Mouse (Mus musculus) kidney, adult 11 months (tissue): Measurements from ENCODE around the gene Il24.

Experiments used
- DNase-seq: peaks from one replicate; pipeline ENCODE4 v3.0.0; 2022

Il24 gene

DNA sequence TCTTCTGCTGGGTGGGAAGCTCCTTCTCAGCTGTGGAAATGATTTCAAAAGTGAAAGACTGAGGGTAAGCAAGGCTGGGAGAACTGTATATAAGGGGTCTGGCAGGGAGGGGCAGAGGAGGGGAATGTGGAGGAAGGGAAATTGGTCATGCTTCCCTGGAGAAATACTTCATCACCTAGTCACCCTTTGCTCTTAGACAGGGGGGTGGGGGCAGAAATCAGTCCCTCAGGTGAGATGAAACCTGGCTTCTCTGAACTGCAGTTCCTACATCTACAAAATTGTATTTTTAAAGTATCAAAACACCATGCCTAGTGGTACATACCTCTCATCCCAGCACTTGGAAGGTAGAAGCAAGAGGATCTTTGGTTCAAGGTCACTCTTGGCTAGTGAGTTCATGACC, at the start of gene Il24:
Gene Il24 (minus strand): TSS at position 101 of the 400 bp plus-strand sequence.
- DNase-seq: no peak

DNA sequence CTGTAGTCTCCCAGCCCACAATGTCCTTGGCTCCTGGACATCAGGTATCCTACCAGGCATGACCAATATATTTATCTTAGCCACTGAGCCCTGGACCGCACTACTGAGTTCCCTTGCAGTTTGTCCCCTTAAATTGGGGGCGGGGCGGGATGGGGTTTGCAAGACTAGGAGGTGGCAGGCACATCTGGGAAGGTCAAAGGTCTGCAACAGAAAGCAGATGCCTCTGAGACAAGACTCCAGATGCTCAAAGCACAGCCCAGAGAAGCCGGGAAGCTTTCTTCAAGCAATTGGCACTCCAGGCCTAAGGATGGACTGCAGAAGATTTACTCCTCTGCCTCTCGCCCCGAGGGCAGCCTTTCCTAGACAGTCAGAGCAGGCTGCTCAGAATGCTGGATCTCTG, 49.1 kb upstream of the Il24 start:
- no peak for DNase-seq

DNA sequence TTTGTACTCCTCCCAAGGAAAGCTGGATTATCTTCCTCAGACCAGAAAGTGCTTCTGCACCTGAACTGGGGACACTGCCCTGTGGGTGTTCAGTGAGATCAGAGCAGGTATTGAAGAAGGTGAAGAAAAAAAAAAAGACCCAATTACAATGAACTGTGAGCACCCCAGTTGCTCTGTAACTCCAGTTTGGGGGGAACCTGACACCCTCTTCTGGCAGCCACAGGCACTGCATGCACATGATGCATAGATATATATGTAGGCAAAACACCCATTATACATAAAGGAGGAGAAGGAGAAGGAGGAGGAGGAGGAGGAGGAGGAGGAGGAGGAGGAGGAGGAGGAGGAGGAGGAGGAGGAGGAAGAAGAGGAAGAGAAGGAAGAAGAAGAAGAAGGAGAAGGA, 39.2 kb upstream of the Il24 start:
- DNase-seq: no peak

DNA sequence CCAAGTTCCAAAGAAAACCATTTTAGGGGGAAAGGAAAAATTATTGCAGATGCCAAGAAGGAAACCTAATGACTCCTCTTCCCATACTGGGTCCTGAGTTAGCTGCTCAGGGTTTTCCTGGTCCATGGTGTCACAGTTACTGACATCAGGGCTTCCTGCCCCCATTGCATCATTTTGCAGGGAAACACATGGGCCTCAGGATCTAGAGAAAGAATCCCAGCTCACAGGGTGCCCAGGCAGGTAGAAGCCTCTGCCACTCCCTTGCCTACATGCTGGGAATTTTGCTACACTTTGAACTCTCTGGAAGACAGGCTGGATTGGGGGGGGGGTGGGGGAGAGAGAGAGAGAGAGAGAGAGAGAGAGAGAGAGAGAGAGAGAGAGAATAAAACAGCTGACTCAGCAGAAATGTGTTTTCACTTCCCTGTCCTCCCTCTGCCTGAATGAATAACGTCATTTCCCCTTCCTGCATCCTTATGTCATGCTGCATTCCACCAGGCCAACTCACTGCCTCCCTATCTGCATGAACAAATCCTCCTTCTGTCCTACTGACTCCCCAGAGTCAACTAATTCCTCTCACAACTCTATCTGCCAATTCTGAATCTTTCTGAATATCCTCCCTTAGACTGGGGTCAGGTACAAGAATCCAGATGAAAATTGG, 31.2 kb upstream of the Il24 start:
- no peak for DNase-seq

DNA sequence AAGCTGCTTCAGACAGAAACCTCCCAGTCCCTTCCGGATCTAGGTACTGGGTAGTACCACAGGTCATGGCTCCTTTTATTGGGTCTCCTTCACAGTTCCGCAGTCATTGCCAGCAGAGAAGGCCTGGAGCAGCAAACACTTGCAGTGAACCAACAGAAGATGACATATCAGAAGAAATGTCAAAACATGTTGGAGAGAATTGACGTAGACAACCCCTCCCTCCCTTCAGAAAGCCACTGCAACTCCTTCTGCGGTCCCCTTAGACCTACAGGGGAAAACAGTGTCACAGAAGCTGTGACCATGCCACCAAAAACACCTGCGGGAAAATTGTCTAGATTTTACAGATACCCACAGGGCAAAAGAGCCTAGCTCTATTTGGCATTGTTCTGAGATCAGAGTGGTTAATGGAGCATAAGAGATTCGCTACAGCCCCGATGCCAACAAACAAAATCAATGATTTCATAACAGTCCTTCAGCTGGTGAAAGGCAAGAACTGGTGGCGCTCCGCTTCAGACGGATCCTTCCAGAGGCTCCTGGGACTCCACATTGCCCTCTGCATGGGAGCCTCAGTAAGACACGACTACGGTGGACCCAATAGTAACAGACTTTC, 24.3 kb upstream of the Il24 start, which contains the start of gene Il20:
Gene Il20 (minus strand): TSS at position 51 of the 610 bp plus-strand sequence.
- no peak for DNase-seq

DNA sequence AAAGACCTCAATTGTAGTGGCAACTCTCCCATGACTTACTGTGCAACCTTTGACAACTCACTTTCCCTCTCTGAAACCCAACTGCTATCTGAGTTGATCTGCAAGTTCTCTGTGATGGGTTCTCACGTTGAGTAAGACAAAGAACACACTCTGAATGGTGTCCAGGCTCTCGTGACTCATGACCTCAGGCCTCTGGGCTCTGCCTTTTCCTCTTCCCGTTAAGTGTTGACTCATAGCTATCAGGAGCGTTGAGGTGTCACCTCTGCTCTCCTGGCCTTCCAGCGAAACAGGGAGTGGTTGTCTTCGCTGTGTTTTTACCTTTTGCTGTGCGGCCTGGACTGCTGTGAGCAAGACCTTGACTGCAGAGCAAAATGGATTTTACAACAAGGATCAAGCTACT, 15.3 kb upstream of the Il24 start:
- DNase-seq: no peak

DNA sequence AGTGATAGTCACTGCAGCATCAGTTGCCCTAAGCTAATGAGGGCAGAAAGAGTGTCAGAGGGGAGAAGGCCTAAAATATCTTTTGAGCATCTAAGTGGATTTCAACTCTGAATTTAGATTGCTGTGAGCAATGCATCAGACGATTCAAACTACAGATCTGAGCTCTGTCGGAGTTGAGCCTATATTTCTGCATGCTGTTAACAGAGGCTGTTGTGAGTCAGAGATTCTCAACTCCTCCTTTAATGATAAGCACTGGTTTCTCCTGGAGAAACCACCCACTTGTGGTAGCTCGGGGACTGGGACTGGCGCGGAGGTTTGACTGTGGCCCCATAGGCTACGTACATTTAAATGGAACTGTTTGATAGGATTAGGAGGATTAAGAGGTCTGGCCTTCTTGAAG, 7.2 kb upstream of the Il24 start:
- DNase-seq: no peak

DNA sequence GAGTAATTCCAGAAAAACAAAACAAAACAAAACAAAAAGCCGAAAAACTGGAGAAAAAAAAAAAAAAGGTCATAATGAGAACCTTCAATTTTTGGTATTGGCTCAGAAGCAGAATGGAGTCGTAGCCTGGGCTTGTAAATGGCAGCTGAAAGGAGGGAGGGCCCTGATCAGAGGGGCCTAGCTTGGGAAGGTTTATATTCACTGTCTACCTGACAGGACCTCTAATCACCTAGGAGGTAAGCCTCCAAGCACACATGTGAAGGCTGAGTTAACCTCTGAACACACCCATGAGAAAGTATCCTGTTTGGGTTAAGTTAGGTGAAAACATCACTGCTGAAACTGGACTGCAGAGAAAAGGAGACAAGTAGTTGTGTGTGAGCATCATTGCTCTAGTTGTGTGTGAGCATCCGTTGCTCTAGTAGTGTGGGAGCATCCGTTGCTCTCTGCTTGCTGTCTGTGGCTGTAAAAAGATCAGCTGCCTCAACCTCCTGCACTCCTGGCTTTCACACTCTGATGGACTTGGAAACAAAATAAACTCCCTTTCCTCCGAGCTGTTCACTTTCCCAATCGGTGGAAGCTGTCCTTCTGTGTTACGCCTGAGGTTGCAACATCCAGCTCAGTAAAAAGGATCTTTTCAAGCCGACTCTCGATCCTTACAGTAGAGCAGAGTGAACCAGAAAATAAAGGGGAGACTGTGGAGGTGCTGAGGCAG, 6.2 kb upstream of the Il24 start:
- no peak for DNase-seq

DNA sequence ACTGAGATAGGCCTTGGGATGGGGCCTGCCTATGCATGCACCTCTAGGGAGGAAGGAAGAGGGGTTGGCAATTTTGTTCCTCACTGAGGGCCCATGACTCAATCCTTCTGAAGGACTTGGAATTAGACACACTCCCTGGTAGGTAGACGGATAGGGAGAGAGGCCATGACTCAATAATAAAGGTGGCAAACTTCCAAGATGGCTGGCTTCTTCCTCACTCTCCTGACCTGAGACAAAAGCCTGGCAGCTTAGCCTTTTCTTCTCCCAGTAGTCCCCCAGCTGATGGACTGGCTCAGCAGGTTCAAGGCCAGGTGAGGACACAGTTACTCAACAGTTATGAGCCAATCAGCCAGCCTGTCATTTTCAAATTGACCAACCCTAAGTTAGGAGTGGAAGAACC, 5.2 kb upstream of the Il24 start:
- DNase-seq: no peak

DNA sequence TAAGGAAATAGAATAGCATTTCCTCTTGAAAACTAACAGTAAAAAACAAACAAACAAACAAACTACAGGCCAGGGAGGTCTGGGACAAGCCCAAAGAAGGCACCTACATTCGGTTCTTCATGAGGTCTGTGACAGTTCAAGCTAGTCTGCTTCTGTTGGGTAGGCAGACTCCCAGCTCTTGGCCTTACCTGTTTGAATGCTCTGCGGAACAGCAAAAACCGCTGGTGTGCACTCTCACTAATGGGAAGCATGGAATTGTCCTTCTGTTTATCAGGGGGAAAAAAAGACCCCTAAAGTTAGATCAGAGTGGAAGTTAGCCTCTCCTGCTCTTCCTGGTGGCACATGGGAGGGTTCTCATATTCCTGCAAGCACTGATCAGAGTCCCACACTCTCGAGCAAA, 4.1 kb downstream of the Il24 start:
- no peak for DNase-seq

DNA sequence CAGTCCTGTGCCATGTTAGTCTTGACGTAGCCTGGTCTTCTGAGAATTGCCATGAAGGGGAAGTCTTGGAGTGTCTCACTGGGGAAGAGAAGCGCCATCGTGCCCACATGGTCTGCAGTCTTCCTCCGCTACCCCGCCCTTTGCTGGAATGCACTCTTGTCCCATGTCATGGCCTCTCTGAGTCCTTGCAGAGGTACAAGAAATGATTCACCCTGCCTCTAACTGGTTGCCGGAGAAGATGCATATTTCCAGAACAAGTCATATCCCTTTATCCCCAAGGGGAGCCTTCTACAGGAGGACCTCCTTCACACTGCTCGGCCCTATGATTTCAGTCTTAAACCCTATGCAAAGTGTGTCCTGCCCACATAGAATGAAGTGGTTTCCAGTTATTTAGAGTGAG, 7.3 kb downstream of the Il24 start:
- DNase-seq: no peak

DNA sequence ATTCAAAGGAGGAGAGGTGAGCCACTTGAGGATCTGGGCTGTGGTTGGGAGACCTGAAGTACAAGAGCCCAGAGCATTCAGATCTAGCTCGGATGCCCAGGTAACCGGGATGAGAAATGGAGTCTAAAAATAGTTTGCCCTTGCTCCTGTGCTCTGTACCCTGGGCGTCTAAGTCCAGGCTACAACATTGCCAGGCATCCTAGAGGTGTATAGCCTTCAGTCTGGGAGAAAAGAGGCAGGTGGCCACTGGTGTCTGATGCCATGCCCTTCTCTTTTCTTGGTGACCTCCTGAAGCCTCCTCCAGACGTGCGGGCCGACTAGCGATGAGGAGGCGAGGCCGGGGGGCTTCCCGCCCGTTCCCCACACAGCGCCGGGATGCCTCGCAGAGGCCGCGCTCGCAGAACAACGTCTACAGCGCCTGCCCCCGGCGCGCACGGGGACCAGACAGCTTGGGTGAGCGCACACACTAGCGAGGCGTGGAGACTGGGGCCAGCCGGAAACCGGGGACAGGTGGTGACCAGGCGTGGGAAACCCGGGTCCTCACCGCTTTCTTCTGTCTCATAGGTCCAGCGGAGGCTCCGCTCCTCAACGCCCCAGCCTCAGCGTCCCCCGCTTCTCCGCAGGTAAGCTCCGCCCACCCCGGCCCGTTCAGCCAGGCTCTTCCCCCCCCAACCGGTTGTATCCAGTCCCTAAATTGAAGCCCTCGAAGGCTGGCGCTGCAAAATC, 9.2 kb downstream of the Il24 start:
- peak; percentile 23 for DNase-seq

DNA sequence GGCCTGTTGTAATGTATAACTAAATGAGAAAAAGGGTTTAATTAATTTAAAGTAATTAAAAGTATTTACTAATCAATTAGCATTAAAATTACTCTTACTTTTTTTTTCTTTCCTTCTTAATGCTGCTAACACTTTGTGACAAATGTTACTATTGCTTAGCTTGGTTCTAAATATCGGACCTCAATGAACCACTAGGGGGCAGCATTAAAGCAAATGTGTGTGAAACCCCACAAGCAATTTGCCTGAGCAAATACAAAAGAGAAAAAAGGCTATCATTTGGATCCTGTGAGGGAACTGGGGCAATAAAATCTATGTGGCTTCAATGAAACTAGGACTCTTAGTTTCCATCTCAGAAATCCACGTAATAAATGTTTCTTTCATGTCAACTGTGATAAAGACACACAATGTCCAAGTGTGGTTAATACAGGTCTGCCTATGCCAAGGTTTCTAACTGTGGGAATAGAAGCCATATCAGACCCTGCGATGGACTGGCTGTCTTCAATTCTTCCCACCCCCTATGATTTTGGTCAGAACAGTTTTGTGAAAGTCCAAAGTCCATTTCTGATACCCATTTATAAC, 10.2 kb downstream of the Il24 start:
- no peak for DNase-seq

DNA sequence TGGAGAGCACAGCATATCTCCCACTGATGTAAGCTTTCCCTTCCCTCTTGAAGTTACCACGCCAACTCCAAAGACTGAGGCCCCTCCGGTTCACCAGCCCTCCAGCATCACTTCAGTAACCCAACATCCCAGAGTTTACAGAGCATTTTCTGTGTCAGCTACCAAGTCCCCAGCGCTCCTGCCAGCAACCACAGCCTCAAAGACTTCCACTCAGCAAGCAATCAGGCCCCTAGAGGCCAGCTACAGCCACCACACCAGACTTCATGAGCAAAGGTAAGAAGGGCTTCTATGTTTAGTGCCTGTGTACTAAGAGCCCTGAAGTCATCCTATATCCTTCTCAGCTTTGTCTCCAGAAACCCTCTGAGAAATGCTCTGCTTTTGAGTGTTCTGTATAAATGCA, 11.3 kb downstream of the Il24 start:
- DNase-seq: no peak

DNA sequence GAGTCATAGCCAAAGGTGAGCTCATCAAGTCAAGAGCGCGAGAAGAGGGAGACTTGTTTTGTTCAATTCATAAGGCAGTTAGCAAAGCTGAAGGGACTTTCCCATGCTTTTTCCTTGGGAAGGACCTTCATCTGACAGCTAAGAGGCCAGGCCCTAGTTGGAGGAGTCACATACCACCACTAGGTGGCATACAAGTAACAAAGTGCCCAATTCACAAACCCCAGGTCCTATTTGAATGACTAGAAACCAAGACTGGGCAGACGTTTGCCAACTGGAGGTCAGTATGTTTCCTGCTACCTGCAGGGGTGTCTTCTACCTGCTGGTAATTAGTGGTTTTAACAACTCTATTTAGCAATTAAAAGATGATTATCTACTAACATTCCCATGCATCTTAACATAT, 12.1 kb downstream of the Il24 start:
- DNase-seq: peak; percentile 63

DNA sequence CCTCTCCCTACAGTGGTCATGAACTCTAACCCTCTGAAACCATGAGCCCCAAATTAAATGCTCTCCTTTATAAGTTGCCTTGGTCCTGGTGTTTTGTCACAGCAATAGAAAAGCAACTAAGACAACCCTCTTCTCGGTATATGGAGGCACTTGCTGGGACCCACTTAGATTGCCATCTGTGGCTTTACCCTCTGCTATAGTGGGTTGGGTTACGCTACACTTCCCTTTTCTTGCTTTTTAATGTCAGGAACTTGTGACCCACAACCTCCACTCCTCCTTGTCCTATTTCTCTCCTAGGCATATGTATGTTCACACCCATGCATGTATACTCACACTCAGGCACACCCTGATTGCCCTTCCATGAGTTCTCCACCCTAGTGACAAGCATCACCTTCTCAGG, 14.3 kb downstream of the Il24 start:
- DNase-seq: no peak

DNA sequence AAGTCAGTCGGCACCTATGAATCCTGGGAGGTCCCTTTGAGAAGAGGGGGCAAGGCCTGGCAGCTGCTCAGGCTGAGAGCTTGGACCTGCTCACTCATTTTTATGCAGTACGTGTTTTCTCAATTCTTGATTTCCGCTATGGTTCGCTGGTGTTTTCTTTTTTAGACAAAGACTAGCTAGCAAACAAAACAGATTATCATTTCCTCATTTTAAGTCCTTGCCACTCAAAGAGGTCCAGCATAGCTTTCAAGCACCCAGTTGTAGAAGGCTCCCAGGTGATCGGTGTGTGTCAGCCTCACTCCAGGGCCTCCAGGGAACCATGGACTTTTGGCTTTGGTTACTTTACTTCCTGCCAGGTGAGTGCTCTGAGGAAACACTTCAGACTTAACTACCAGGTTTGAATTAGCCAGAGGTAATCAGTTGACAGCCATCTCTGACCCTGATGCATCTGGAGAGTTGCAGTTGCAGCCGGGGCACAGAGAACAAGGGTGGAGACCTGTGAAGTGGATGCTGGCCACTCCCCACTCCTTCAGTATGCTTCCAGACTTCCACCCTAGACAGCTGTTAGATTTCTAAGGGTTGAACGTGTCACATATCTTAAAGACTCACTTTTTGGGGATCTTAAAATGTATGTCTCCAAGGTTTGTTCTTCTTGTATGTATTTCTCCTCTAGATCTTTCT, 21.6 kb downstream of the Il24 start, which contains the start of gene Fcmr:
Gene Fcmr (plus strand): TSS at position 129 of the 681 bp plus-strand sequence.
- no peak for DNase-seq

DNA sequence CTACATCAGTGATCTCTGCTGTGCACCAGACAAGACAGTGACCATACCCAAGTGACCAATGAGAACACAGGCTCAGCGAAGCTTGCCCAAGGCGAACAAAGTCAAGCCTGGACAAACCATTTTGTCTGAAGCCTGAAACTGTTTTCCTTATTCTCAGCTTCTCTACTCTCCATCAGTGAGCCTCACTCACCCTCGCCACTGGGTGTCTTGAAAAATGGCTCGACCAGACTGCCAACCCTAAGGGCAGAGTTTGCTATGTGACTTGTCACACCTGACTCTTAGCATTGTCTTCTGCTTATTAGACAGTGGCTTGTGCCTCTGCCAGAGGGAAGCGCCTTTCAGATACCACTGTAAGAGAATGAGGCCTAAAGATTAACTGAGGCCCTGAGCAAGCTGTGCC, 22.5 kb downstream of the Il24 start:
- DNase-seq: no peak

DNA sequence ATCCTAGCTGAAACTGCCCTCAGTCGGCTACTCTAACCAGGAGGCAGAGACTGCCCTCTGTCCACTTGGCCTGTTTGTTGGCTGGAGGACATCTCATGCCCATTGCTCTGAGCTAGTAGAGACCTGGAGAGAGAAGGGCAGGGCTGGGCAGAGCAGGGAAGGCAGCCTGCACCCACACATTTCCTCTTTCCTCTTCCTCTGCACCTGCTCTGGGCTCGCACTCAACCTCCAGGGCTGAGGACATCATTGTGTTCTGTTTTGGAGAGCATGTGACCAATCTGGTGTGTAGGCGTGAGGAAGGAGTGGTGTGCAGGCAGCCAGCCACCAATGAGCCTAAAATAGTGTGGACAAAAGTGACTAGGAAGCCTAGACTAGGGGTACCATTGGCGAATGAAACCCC, 23.0 kb downstream of the Il24 start:
- DNase-seq: no peak

DNA sequence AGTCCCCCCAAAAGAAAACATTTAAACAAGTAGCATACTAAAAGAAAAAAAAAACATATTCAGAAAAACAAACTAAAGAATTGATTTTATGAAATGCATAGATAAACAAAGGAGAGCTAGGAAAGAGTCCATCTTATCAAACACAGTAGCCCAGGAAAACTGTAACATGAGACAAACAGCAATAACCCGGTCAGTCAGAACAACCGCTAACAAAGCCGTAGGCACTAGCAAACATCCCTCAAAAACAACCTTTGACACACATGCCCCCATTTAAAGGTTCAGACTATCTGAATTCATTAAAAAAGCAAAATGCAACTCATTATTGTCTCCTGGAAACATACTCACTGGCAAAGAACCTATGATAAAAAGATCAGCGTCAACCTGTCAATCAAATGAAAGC, 29.8 kb downstream of the Il24 start:
- DNase-seq: no peak

DNA sequence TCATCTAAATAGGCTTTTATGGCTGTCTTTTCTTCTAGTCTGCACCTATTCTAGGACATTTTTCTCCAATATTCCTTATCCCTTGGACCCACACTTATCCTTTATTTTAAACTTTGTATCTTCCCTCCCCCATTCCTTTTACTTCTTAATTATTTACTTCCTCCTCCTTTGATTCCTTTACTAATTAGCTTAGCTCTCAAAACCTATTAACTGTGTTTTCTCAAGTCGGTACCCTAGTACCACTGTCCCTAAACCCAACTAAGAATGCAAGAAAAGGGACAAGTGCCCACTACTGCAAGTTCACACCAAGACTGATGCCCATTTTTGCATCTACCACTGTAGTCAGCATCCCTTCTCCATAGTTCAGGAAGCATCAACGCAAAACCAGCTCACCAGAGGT, 31.5 kb downstream of the Il24 start:
- no peak for DNase-seq

DNA sequence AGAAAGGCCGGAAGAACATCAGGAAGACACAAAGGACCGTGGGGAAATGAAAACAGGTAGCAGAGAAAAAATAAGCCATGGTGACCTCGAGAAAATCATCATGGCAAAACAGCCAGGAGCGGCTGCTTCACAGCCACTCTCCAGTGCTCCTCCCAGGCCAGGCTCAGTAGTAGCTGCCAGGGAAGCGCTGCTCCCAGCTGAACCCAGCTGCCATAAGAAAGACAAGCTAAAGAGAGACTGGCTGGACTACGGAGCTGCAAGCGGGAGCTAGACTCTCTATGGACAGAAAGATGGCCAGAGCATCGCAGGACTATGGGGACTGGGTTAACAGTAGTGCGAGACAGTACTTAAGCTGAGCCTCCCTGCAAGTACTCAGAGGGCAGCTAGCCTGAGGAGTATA, 32.4 kb downstream of the Il24 start:
- no peak for DNase-seq

DNA sequence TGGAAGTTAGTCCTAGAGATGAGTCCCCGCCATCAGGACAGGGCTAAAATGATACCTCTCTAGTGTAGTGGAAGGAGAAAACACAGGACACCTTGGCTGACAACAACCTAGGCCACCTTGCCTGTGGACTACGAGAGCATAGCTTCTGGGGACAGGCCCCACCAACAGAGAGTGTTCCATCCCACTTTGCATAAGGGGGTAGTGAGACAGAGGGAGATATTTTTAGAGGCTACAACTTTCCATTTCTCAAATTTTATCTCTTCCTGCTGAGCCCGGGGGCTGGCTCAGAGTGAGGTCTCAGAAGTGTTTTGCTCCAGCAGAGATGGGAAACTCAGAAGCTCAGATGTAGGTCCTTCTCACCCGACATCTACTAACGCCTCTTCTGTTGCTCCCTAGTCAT, 36.8 kb downstream of the Il24 start:
- DNase-seq: no peak
